Mouse (Mus musculus): ENCODE data around the gene Zcchc2. TPM values are rescaled to one million over a fixed set of nuclear protein-coding genes. Genes with fewer than 3 reads are reported as not detected.
A peak's percentile ranks its signal among the peaks of the same experiment; 100 is the strongest.

Gene Zcchc2
- polyA plus RNA-seq (2015; fragmentation: Nextera tagmentation; extraction: Ambion mirVana): 1.2 and 1.4 TPM in 2 replicates

- peak within 1 kb of the TSS; percentile 86 for H3K4me3 ChIP-seq (replicated peaks)
- H3K9ac ChIP-seq: peak within 1 kb of the TSS; percentile 91
- ATAC-seq (ENCODE audit: low read depth) (peak; percentile 89), DNase-seq (peak; percentile 97)
- H3K4me2 ChIP-seq: peak within 1 kb of the TSS; percentile 99
- H3K4me1 ChIP-seq (replicated peaks): peaks cover 65% of the 10 kb centered on the region
- peak within 1 kb of the TSS; percentile 90 for H3K27ac ChIP-seq
- H3K36me3 ChIP-seq: no peaks in the 10 kb centered on the region
- no peaks in the 10 kb centered on the region for H3K9me3 ChIP-seq (replicated peaks)
- WGBS (ENCODE audit: insufficient replicate concordance): under 1% methylated on average over 73 of the region's 83 CpGs
- no peaks in the 10 kb centered on the region for H3K27me3 ChIP-seq
Measured at GRCm38 (mm10) chr1:105990138-105990821, at the start of gene Zcchc2. Gene Zcchc2 (plus strand): TSS chr1:105990406.

DNA sequence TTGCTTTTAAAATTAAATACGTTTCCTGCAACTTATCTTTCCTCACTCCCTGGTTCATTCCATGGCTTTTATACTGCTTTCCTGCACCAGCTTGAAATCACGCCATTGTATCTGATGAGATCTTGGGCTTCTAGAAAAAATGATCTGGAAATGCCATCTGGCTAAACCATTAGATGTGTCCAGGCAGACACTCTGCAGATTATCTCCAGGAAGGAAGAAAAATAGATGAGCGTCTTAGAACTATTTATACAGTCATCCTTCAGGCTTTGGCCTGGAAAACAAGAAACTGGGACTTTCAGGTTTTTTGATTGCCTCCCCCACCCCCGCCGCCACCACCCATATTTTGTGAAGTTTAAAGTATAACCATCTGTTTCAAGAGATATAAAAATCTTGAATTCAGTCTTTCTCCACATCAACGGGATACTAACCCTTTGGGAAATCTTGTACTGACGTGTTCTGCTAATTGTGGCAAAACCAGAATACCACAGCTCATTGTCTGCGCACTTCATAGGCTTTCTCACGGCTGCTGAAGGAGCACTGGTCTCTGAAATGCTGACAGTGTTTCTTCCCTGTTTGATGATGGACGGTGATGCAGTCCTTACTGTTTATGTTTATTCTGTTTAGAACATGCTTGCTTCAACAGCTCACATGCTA lies 45.2 kb upstream of the Zcchc2 start:
- WGBS (ENCODE audit: insufficient replicate concordance): 66% methylated on average over 10 of the region's 10 CpGs

DNA sequence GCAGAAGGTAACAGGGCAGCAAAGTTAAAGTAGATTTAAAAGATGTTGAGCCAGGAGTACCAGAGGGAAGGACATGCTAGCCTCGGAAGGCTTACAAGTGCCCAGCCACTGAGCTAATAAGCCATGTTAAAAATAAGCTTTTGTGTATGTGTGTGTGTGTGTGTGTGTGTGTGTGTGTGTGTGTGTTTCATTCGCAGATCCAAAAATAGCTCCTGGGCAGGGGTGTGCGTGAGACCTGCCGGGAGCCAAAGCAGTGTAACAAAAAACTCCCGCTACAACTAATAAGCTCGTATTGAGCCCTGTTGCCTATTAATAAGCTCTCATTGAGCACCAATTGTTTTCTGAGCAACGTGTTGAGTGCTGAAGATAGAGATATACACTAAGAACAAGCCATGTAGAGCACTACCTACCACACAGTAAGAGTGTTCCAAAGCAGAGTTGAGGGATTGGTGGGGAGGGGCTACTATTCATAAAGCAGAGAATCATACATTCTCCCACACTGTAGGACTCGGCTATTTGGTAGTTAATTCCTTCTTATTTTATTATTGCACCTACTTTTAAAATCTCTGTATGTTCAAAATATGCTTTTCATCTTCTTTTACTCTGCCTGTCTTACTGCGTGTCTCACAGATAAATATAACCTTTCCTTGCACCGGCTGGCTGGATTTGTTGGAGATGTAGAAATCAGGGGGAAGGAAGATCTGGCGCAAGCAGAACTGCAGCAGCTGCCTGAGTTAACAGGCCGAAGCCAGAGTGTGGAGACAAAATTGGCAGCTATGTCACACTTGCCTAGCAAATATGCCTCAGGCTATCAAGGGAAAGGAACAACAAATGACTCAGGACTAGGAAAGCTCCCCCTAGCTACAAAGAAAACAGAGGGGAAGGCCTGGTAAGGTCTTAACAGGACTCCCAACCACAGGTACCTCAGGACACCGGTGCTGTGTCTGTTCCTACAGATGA lies 43.3 kb upstream of the Zcchc2 start:
- 67% methylated on average over 13 of the region's 13 CpGs for WGBS (ENCODE audit: insufficient replicate concordance)
- no peak for DNase-seq
- Histone ChIP-seq H3K4me2 (no peak overlapping the region), H3K4me3 (replicated peaks) (no peak overlapping the region), H3K36me3 (no peaks in the 10 kb centered on the region), H3K4me1 (replicated peaks) (no peaks in the 10 kb centered on the region), H3K9me3 (replicated peaks) (no peaks in the 10 kb centered on the region), H3K9ac (no peak overlapping the region), H3K27ac (no peak overlapping the region), H3K27me3 (no peaks in the 10 kb centered on the region)
- ATAC-seq (ENCODE audit: low read depth): no peak

More for the DNA sequence above, 45.2 kb upstream of the Zcchc2 start:
- Histone ChIP-seq H3K4me1 (replicated peaks) (no peaks in the 10 kb centered on the region), H3K9me3 (replicated peaks) (no peaks in the 10 kb centered on the region), H3K27ac (no peak overlapping the region), H3K36me3 (no peaks in the 10 kb centered on the region), H3K9ac (no peak overlapping the region), H3K27me3 (no peaks in the 10 kb centered on the region), H3K4me3 (replicated peaks) (no peak overlapping the region), H3K4me2 (no peak overlapping the region)
- DNase-seq (no peak), ATAC-seq (ENCODE audit: low read depth) (no peak)

- ATAC-seq (ENCODE audit: low read depth) (no peak; the same call in 1 of the 2 replicates), DNase-seq (no peak)
- H3K36me3 ChIP-seq: no peaks in the 10 kb centered on the region
- WGBS (ENCODE audit: insufficient replicate concordance): 48% methylated on average over 6 of the region's 6 CpGs
- no peak overlapping the region for H3K9ac ChIP-seq
- no peak overlapping the region for H3K4me3 ChIP-seq (replicated peaks)
- H3K9me3 ChIP-seq (replicated peaks): no peaks in the 10 kb centered on the region
- H3K4me2 ChIP-seq: no peak overlapping the region
- H3K4me1 ChIP-seq (replicated peaks): no peaks in the 10 kb centered on the region
- no peaks in the 10 kb centered on the region for H3K27me3 ChIP-seq
- H3K27ac ChIP-seq: no peak overlapping the region
Measured at GRCm38 (mm10) chr1:105948352-105948751, 41.9 kb upstream of the Zcchc2 start.

DNA sequence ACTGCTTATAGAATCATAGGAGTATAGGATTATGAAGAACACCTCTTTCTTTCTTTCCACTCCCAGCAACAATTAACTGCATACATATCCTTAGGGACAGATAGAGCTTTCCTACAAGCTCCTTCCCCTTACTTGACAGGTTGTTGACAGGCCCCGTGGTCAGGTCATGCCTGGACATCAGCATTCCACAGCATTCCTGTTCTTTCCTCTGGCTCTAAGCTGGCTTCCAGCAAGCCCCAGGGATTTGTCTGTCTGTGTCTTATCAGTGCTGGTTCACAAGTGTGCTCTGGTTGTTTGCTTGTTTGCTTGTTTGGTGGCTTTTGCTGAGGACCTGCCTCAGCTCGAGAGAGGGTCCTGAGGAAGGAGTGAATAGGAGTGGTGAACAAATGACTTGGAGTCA lies 36.6 kb upstream of the Zcchc2 start:
- Histone ChIP-seq H3K4me3 (replicated peaks) (no peak overlapping the region), H3K9ac (no peak overlapping the region), H3K27ac (peak overlapping the region; percentile 13; the same call in 1 of the 2 replicates), H3K27me3 (no peaks in the 10 kb centered on the region), H3K4me2 (no peak overlapping the region), H3K9me3 (replicated peaks) (no peaks in the 10 kb centered on the region), H3K4me1 (replicated peaks) (no peaks in the 10 kb centered on the region), H3K36me3 (no peaks in the 10 kb centered on the region)
- ATAC-seq (ENCODE audit: low read depth) (no peak), DNase-seq (no peak)
- WGBS (ENCODE audit: insufficient replicate concordance): 45% methylated on average over 2 of the region's 2 CpGs

DNA sequence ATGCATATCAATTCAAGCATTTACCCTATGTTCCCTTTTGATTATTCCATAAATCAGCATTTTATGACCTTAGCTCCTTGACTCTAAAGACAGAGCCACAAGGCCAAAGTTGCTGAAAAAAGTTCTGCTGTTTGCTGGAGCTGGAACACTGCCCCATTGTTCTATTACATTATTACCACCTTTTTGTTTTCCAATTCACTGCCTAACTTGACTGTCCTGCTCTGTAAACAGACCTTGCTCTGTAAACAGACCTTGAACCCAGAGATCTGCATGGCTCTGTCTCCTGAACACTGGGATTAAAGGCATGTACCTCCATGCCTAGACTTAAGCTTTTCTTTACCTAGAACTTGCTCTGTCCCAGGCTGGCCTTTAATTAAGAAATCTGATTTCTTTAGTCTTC lies 36.2 kb upstream of the Zcchc2 start:
- H3K27ac ChIP-seq: no peak overlapping the region
- no peak overlapping the region for H3K9ac ChIP-seq
- no peak overlapping the region for H3K4me3 ChIP-seq (replicated peaks)
- no peaks in the 10 kb centered on the region for H3K27me3 ChIP-seq
- no peaks in the 10 kb centered on the region for H3K9me3 ChIP-seq (replicated peaks)
- ATAC-seq (ENCODE audit: low read depth) (0 out of 2 replicates have a peak, but pooled peaks have one; percentile 43), DNase-seq (no peak)
- no peak overlapping the region for H3K4me2 ChIP-seq
- no peaks in the 10 kb centered on the region for H3K36me3 ChIP-seq
- no peaks in the 10 kb centered on the region for H3K4me1 ChIP-seq (replicated peaks)

GRCm38 (mm10) chr1:105956057-105956456 lies 34.1 kb upstream of the Zcchc2 start:
- Histone ChIP-seq H3K36me3 (no peaks in the 10 kb centered on the region), H3K4me1 (replicated peaks) (no peaks in the 10 kb centered on the region), H3K27ac (no peak overlapping the region), H3K27me3 (no peaks in the 10 kb centered on the region), H3K4me3 (replicated peaks) (no peak overlapping the region), H3K9ac (no peak overlapping the region), H3K4me2 (no peak overlapping the region), H3K9me3 (replicated peaks) (no peaks in the 10 kb centered on the region)
- no peak for ATAC-seq (ENCODE audit: low read depth)
- no peak for DNase-seq
- WGBS (ENCODE audit: insufficient replicate concordance): 61% methylated on average over 5 of the region's 5 CpGs

- no peak for ATAC-seq (ENCODE audit: low read depth)
Measured at GRCm38 (mm10) chr1:105961472-105961871, 28.7 kb upstream of the Zcchc2 start.

GRCm38 (mm10) chr1:105962084-105962818 lies 28.0 kb upstream of the Zcchc2 start:
- Histone ChIP-seq H3K9ac (no peak overlapping the region), H3K4me1 (replicated peaks) (no peaks in the 10 kb centered on the region), H3K27me3 (no peaks in the 10 kb centered on the region), H3K9me3 (replicated peaks) (no peaks in the 10 kb centered on the region), H3K4me3 (replicated peaks) (no peak overlapping the region), H3K4me2 (no peak overlapping the region), H3K36me3 (no peaks in the 10 kb centered on the region), H3K27ac (no peak overlapping the region)
- DNase-seq (no peak), ATAC-seq (ENCODE audit: low read depth) (no peak)
- 60% methylated on average over 7 of the region's 7 CpGs for WGBS (ENCODE audit: insufficient replicate concordance)

More at GRCm38 (mm10) chr1:105961472-105961871, 28.7 kb upstream of the Zcchc2 start:
- no peak for DNase-seq
- H3K27ac ChIP-seq: no peak overlapping the region
- no peaks in the 10 kb centered on the region for H3K36me3 ChIP-seq
- H3K4me3 ChIP-seq (replicated peaks): no peak overlapping the region
- no peaks in the 10 kb centered on the region for H3K4me1 ChIP-seq (replicated peaks)
- H3K4me2 ChIP-seq: no peak overlapping the region
- no peak overlapping the region for H3K9ac ChIP-seq
- no peaks in the 10 kb centered on the region for H3K9me3 ChIP-seq (replicated peaks)
- no peaks in the 10 kb centered on the region for H3K27me3 ChIP-seq
- WGBS (ENCODE audit: insufficient replicate concordance): 65% methylated on average over 4 of the region's 4 CpGs

DNA sequence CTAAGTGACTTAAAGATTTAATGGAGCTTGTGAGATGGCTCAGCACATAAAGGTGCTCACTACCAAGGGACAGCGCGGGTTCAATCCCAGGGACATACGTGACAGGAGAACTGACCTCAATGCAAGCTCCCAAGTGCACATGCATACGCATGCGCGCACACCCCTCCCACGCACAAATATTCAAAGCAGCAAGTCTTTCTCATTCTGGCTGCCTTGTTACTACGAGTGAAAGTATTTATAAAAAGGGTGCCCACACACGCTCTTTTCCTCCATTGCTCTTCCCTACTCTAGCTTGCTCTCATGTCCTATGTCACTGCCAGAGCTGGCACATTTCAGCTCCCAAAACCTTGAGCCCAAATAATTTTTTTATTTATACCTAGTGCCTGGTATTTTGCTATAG lies 27.4 kb upstream of the Zcchc2 start:
- ATAC-seq (ENCODE audit: low read depth): no peak
- 81% methylated on average over 9 of the region's 9 CpGs for WGBS (ENCODE audit: insufficient replicate concordance)
- no peak overlapping the region for H3K27ac ChIP-seq
- H3K4me2 ChIP-seq: no peak overlapping the region
- no peaks in the 10 kb centered on the region for H3K9me3 ChIP-seq (replicated peaks)
- no peaks in the 10 kb centered on the region for H3K4me1 ChIP-seq (replicated peaks)
- no peaks in the 10 kb centered on the region for H3K36me3 ChIP-seq
- H3K27me3 ChIP-seq: no peaks in the 10 kb centered on the region
- H3K9ac ChIP-seq: no peak overlapping the region
- no peak for DNase-seq
- H3K4me3 ChIP-seq (replicated peaks): no peak overlapping the region

DNA sequence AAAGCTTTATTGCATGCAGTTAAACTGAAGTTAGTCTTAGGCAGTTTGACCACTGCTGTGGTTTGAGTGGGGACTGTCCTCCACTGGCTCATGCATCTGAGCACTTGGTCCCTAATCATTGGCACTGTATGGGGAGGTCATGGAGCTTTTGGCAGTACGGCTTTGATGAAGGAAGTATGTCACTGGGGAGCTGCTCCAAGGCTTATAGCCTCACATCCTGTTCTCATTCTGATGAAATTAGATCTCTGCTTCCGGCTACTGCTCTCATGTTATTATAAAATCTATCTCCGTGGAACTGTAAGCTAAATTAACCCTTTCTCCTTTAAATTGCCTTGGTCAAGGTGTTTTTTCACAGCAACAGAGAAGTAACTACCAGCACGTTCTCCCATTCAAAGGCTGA lies 25.7 kb upstream of the Zcchc2 start:
- Histone ChIP-seq H3K36me3 (no peaks in the 10 kb centered on the region), H3K27ac (no peak overlapping the region), H3K4me1 (replicated peaks) (no peaks in the 10 kb centered on the region), H3K4me3 (replicated peaks) (no peak overlapping the region), H3K4me2 (no peak overlapping the region), H3K9ac (no peak overlapping the region), H3K27me3 (no peaks in the 10 kb centered on the region), H3K9me3 (replicated peaks) (no peaks in the 10 kb centered on the region)
- WGBS (ENCODE audit: insufficient replicate concordance): 68% methylated on average over 4 of the region's 4 CpGs
- DNase-seq: no peak
- ATAC-seq (ENCODE audit: low read depth): no peak
